Mouse (Mus musculus): ENCODE measurements around the gene Tle1.

Gene Tle1

GRCm38 (mm10) chr4:72160102-72160511 lies 40.6 kb downstream of the Tle1 start:
- 83% methylated on average over 14 of the region's 14 CpGs for WGBS

- WGBS = 65% methylated on average over 10 of the region's 10 CpGs
These were observed 42.8 kb downstream of the Tle1 start for GRCm38 (mm10) chr4:72157931-72158371.

- 70% methylated on average over 4 of the region's 4 CpGs for WGBS
These were observed 50.1 kb downstream of the Tle1 start for GRCm38 (mm10) chr4:72150460-72151131.

GRCm38 (mm10) chr4:72146003-72146402 lies 54.7 kb downstream of the Tle1 start:
- 49% methylated on average over 2 of the region's 2 CpGs for WGBS

- whole genome bisulfite sequencing = 56% methylated on average over 2 of the region's 2 CpGs
These were observed 56.2 kb downstream of the Tle1 start for GRCm38 (mm10) chr4:72144541-72144940.

GRCm38 (mm10) chr4:72140706-72141105 lies 60.0 kb downstream of the Tle1 start:
- 64% methylated on average over 3 of the region's 3 CpGs for WGBS

GRCm38 (mm10) chr4:72139475-72140120 lies 61.1 kb downstream of the Tle1 start:
- WGBS = 69% methylated on average over 11 of the region's 11 CpGs

GRCm38 (mm10) chr4:72138264-72139080 lies 62.2 kb downstream of the Tle1 start:
- WGBS = 83% methylated on average over 11 of the region's 11 CpGs

GRCm38 (mm10) chr4:72132646-72133045 lies 68.1 kb downstream of the Tle1 start:
- WGBS = 54% methylated on average over 3 of the region's 3 CpGs

- 59% methylated on average over 2 of the region's 2 CpGs for WGBS
These were observed 73.1 kb downstream of the Tle1 start for GRCm38 (mm10) chr4:72127596-72127995.

- 72% methylated on average over 5 of the region's 5 CpGs for WGBS
These were observed 75.9 kb downstream of the Tle1 start for GRCm38 (mm10) chr4:72124790-72125189.

- WGBS = 60% methylated on average over 1 of the region's 1 CpGs
These were observed 77.9 kb downstream of the Tle1 start for GRCm38 (mm10) chr4:72122837-72123236.

GRCm38 (mm10) chr4:72122343-72122742 lies 78.4 kb downstream of the Tle1 start:
- 79% methylated on average over 2 of the region's 2 CpGs for WGBS

- WGBS = 90% methylated on average over 6 of the region's 6 CpGs
These were observed 80.7 kb downstream of the Tle1 start for GRCm38 (mm10) chr4:72120050-72120449.

- WGBS = 92% methylated on average over 4 of the region's 4 CpGs
These were observed 112.9 kb downstream of the Tle1 start for GRCm38 (mm10) chr4:72087811-72088210.

GRCm38 (mm10) chr4:72069111-72069534 lies 131.6 kb downstream of the Tle1 start:
- WGBS = 70% methylated on average over 5 of the region's 5 CpGs

- WGBS = 67% methylated on average over 3 of the region's 3 CpGs
These were observed 132.8 kb downstream of the Tle1 start for GRCm38 (mm10) chr4:72067937-72068336.
